Mouse (Mus musculus) intestine, postnatal 0 days (tissue): ENCODE measurements around the gene Fam221b. TPM values are rescaled to one million over a fixed set of nuclear protein-coding genes. Genes with fewer than 3 reads are reported as not detected.

Experiments used
- ATAC-seq: fragments of 200-750 bp; cut with Nextera tagmentation; 2 replicates; pipeline ENCODE4 v1.8.0; 2017; ENCODE audit warnings: mild to moderate bottlenecking, moderate TSS enrichment, moderate library complexity
- H3K27ac ChIP-seq: fragments of 300-500 bp; sonication (generic); 2 replicates; pipeline ENCODE4 v1.5.1; 2014; ENCODE audit warnings: mild to moderate bottlenecking, low read depth, low read length, moderate library complexity
- H3K27me3 ChIP-seq: fragments of 300-500 bp; sonication (generic); replicated peaks from 2 replicates; pipeline ENCODE4 v1.6.1; 2014; ENCODE audit warnings: low read length, mixed read lengths; ENCODE audit not compliant: control insufficient read depth, insufficient read depth
- H3K36me3 ChIP-seq: fragments of 300-500 bp; sonication (generic); 2 replicates; pipeline ENCODE4 v1.6.1; 2014; ENCODE audit warnings: mild to moderate bottlenecking, moderate library complexity; ENCODE audit not compliant: control insufficient read depth, insufficient read depth
- H3K4me1 ChIP-seq: fragments of 300-500 bp; sonication (generic); replicated peaks from 2 replicates; pipeline ENCODE4 v1.6.1; 2014; ENCODE audit warnings: antibody characterized with exemption, low read length, mixed read lengths; ENCODE audit not compliant: control insufficient read depth, insufficient read depth
- H3K4me2 ChIP-seq: fragments of 300-500 bp; sonication (generic); replicated peaks from 2 replicates; pipeline ENCODE4 v1.6.1; 2014; ENCODE audit warnings: low read depth, mild to moderate bottlenecking, moderate library complexity
- H3K4me3 ChIP-seq: fragments of 300-500 bp; sonication (generic); 2 replicates; pipeline ENCODE4 v1.5.1; 2014; ENCODE audit warnings: low read depth, low read length
- H3K9ac ChIP-seq: fragments of 300-500 bp; sonication (generic); 2 replicates; pipeline ENCODE4 v1.6.1; 2014; ENCODE audit warnings: mild to moderate bottlenecking, low read depth, low read length
- H3K9me3 ChIP-seq: fragments of 300-500 bp; sonication (generic); 2 replicates; pipeline ENCODE4 v1.6.1; 2016; ENCODE audit warnings: mixed run types; ENCODE audit not compliant: control insufficient read depth
- CTCF ChIP-seq: sonication (generic); IDR thresholded peaks from 2 replicates; pipeline ENCODE4 v1.5.1; 2016; ENCODE audit warnings: low read depth, mild to moderate bottlenecking, control low read depth, antibody characterized with exemption, moderate library complexity
- WGBS: fragments of 180-500 bp; shearing (Covaris S2); extraction: QIAGEN DNeasy Blood & Tissue Kit; methylation state at CpG from one replicate; pipeline ENCODE4 v1.1.7; 2014; 5-methylcytosine and 5-hydroxymethylcytosine counted together
- polyA plus RNA-seq: library from polyadenylated mRNA; unstranded; fragments of >200 nt; fragmentation: Nextera tagmentation; extraction: Ambion mirVana; gene quantifications from 2 replicates; pipeline ENCODE4 v1.2.1, GENCODE M21; 2015

Fam221b gene
- polyA plus RNA-seq, 1 experiment from 2014 or later, result 6.0 TPM

- Histone ChIP-seq H3K27ac (peak overlapping the region; percentile 92), H3K4me2 (peak overlapping the region; percentile 86), H3K27me3 (no peaks in the 10 kb centered on the region), H3K36me3 (no peaks in the 10 kb centered on the region), H3K9me3 (no peaks in the 10 kb centered on the region), H3K4me1 (no peaks in the 10 kb centered on the region), H3K9ac (peak overlapping the region; percentile 89), H3K4me3 (peak overlapping the region; percentile 89)
- peak; percentile 4; the same call in 1 of the 2 replicates for TF ChIP-seq CTCF
- peak; percentile 59 for ATAC-seq
- WGBS, result 3% methylated on average over 34 of the region's 34 CpGs
Measured at GRCm38 (mm10) chr4:43655656-43656338, 13.1 kb downstream of the Fam221b start.

GRCm38 (mm10) chr4:43653161-43654015 lies 15.6 kb downstream of the Fam221b start, which contains the start of gene Spag8:
Gene Spag8, minus strand, starts transcription at chr4:43653594.
- Histone ChIP-seq H3K36me3 (0 out of 2 replicates have a peak, but pooled peaks cover 9% of the 10 kb centered on the region), H3K27me3 (no peaks in the 10 kb centered on the region), H3K9me3 (peaks cover 3% of the 10 kb centered on the region; the same call in 1 of the 2 replicates), H3K4me3 (peak within 1 kb of the TSS; percentile 9; the same call in 1 of the 2 replicates), H3K9ac (no peak within 1 kb of the TSS), H3K4me1 (no peaks in the 10 kb centered on the region), H3K27ac (no peak within 1 kb of the TSS), H3K4me2 (peak within 1 kb of the TSS; percentile 55)
- no peak for ATAC-seq
- peak; percentile 11; the same call in 1 of the 2 replicates for TF ChIP-seq CTCF
- 18% methylated on average over 24 of the region's 24 CpGs for WGBS

- ATAC-seq, result no peak
- no peak overlapping the region for H3K9ac ChIP-seq
Measured at GRCm38 (mm10) chr4:43652726-43653125, 16.2 kb downstream of the Fam221b start.

GRCm38 (mm10) chr4:43649783-43650182 lies 19.2 kb downstream of the Fam221b start:
- Histone ChIP-seq H3K9ac (no peak overlapping the region), H3K9me3 (peaks cover 3% of the 10 kb centered on the region; the same call in 1 of the 2 replicates), H3K4me2 (no peak overlapping the region), H3K36me3 (0 out of 2 replicates have a peak, but pooled peaks cover 9% of the 10 kb centered on the region), H3K4me1 (no peaks in the 10 kb centered on the region), H3K27ac (no peak overlapping the region), H3K27me3 (no peaks in the 10 kb centered on the region), H3K4me3 (no peak overlapping the region)
- ATAC-seq, result no peak
- TF ChIP-seq CTCF, result peak; percentile 35; the same call in 1 of the 2 replicates
- WGBS, result 95% methylated on average over 3 of the region's 3 CpGs

More at GRCm38 (mm10) chr4:43652726-43653125, 16.2 kb downstream of the Fam221b start:
- H3K36me3 ChIP-seq, result 0 out of 2 replicates have a peak, but pooled peaks cover 9% of the 10 kb centered on the region
- H3K4me2 ChIP-seq, result no peak overlapping the region
- no peaks in the 10 kb centered on the region for H3K27me3 ChIP-seq
- H3K4me3 ChIP-seq, result no peak overlapping the region
- peaks cover 3% of the 10 kb centered on the region; the same call in 1 of the 2 replicates for H3K9me3 ChIP-seq
- 78% methylated on average over 4 of the region's 4 CpGs for WGBS
- TF ChIP-seq CTCF, result no peak
- H3K4me1 ChIP-seq, result no peaks in the 10 kb centered on the region
- no peak overlapping the region for H3K27ac ChIP-seq

- H3K9ac ChIP-seq, result no peak overlapping the region
- H3K4me2 ChIP-seq, result no peak overlapping the region
- H3K36me3 ChIP-seq, result peaks cover 3% of the 10 kb centered on the region; the same call in 1 of the 2 replicates
- WGBS, result 87% methylated on average over 6 of the region's 6 CpGs
- no peaks in the 10 kb centered on the region for H3K4me1 ChIP-seq
- H3K9me3 ChIP-seq, result no peaks in the 10 kb centered on the region
- ATAC-seq, result no peak
- H3K4me3 ChIP-seq, result no peak overlapping the region
- H3K27me3 ChIP-seq, result no peaks in the 10 kb centered on the region
- TF ChIP-seq CTCF, result no peak
- H3K27ac ChIP-seq, result no peak overlapping the region
Measured at GRCm38 (mm10) chr4:43640491-43640890, 28.5 kb downstream of the Fam221b start.

GRCm38 (mm10) chr4:43640076-43640475 lies 28.9 kb downstream of the Fam221b start:
- H3K4me1 ChIP-seq, result no peaks in the 10 kb centered on the region
- H3K9ac ChIP-seq, result no peak overlapping the region
- no peak overlapping the region for H3K27ac ChIP-seq
- no peak for ATAC-seq
- peaks cover 3% of the 10 kb centered on the region; the same call in 1 of the 2 replicates for H3K36me3 ChIP-seq
- TF ChIP-seq CTCF, result no peak
- no peak overlapping the region for H3K4me2 ChIP-seq
- H3K9me3 ChIP-seq, result no peaks in the 10 kb centered on the region
- WGBS, result 69% methylated on average over 9 of the region's 9 CpGs
- no peak overlapping the region for H3K4me3 ChIP-seq
- H3K27me3 ChIP-seq, result no peaks in the 10 kb centered on the region
